21 mouse cellular contexts compared by ENCODE assay signal in the genomic region with DNA sequence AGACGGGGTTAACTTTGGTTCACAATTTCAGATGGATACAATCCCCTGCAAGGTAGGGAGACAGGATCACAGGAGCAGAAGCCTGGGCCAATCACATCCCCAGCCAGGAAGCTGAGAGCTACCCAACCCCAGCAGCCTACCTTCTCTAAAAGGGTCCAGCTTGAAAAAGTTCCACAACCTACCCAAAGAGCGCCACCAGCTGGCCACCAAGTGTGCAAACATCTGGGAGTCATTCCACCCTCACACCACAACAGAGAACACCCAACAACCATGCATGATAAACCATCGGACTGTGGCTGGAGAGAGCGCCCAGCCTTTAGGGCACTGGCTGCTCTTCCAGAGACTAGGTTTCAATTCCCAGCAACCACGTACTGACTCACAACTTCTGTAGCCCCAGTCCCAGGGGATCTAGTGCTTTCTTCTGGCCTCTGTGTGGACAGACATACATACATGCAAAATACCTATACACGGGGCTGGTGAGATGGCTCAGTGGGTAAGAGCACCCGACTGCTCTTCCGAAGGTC. TPM values are rescaled to one million over a fixed set of nuclear protein-coding genes. Genes with fewer than 3 reads are reported as not detected.
DNase-seq lines count a peak whose midpoint lies in the region; ATAC-seq and TF ChIP-seq lines count a peak whose summit lies in the region.
"Had no signal": no experiment of that assay in that cellular context is flagged by ENCODE, and none has a peak within 500 bp of the region (broad histone marks: within the 10 kb centered on the region; RNA-seq: fewer than 3 reads in every experiment).

No protein-coding gene starts in this region.

- no peak overlapping the region for H3K27ac ChIP-seq in hindbrain, postnatal 0 days
- no peak overlapping the region for H3K27ac ChIP-seq in hindbrain, embryonic 11.5 days (ENCODE audit: low read depth, low read length)
- H3K27ac ChIP-seq in testis, adult 2 months (ENCODE audit: control insufficient read depth, insufficient read depth, low read depth, low read length) = no peak overlapping the region
- no peak overlapping the region for H3K27ac ChIP-seq in bone marrow, adult 2 months (ENCODE audit: control insufficient read depth, insufficient read depth, low read depth, low read length, poor library complexity)
- H3K27ac ChIP-seq: forebrain, embryonic 13.5 days; heart, embryonic 13.5 days; limb, embryonic 12.5 days; macrophage; midbrain, embryonic 13.5 days had no signal

- no peak overlapping the region for H3K4me3 ChIP-seq in hindbrain, postnatal 0 days (ENCODE audit: low read length)
- H3K4me3 ChIP-seq in hindbrain, embryonic 11.5 days (ENCODE audit: low read depth, low read length) = no peak overlapping the region
- H3K4me3 ChIP-seq in testis, adult 2 months (ENCODE audit: control insufficient read depth, low read depth, low read length) = no peak overlapping the region
- H3K4me3 ChIP-seq in bone marrow, adult 2 months (replicated peaks; ENCODE audit: control insufficient read depth, low read depth, low read length) = no peak overlapping the region
- H3K4me3 ChIP-seq: forebrain, embryonic 13.5 days; heart, embryonic 13.5 days; limb, embryonic 12.5 days; midbrain, embryonic 13.5 days; myocyte had no signal

- 77% methylated on average over 8 of the region's 8 CpGs for WGBS in hindbrain, postnatal 0 days
- 77% methylated on average over 8 of the region's 8 CpGs for WGBS in hindbrain, embryonic 11.5 days
- 75% methylated on average over 8 of the region's 8 CpGs for WGBS in bone marrow, adult 2 months

- H3K9ac ChIP-seq in hindbrain, postnatal 0 days (replicated peaks; ENCODE audit: low read length) = no peak overlapping the region
- no peak overlapping the region for H3K9ac ChIP-seq in hindbrain, embryonic 11.5 days (ENCODE audit: low read depth, low read length)
- H3K9ac ChIP-seq: forebrain, embryonic 13.5 days; heart, embryonic 13.5 days; limb, embryonic 12.5 days; midbrain, embryonic 13.5 days had no signal

- no peaks in the 10 kb centered on the region for H3K4me1 ChIP-seq in hindbrain, postnatal 0 days (ENCODE audit: insufficient read depth, low read length)
- H3K4me1 ChIP-seq in hindbrain, embryonic 11.5 days (replicated peaks; ENCODE audit: control insufficient read depth, insufficient read depth, low read length) = peaks cover 7% of the 10 kb centered on the region
- H3K4me1 ChIP-seq in testis, adult 2 months (ENCODE audit: control insufficient read depth, insufficient read depth, low read length) = peaks cover 4% of the 10 kb centered on the region
- no peaks in the 10 kb centered on the region; the same call in 1 of the 2 replicates for H3K4me1 ChIP-seq in bone marrow, adult 2 months (ENCODE audit: control insufficient read depth, insufficient read depth, low read length)

- TF ChIP-seq POLR2A in testis, adult 2 months (IDR thresholded peaks at IDR 0.05; ENCODE audit: control insufficient read depth, low read depth, low read length) = no peak
- TF ChIP-seq POLR2A in bone marrow, adult 2 months (IDR thresholded peaks at IDR 0.05; ENCODE audit: borderline replicate concordance, control insufficient read depth, low read depth, low read length) = no peak

- TF ChIP-seq CTCF in hindbrain, postnatal 0 days (IDR thresholded peaks at IDR 0.05; ENCODE audit: low read depth) = 0 out of 2 replicates have a peak, but pooled peaks have one; percentile 5
- TF ChIP-seq CTCF in testis, adult 2 months (IDR thresholded peaks at IDR 0.05; ENCODE audit: control insufficient read depth, insufficient read depth, insufficient replicate concordance, low read depth, low read length) = peak; percentile 16; the same call in 1 of the 2 replicates
- TF ChIP-seq CTCF in bone marrow, adult 2 months (IDR thresholded peaks at IDR 0.05; ENCODE audit: control insufficient read depth, insufficient read depth, low read length) = 0 out of 2 replicates have a peak, but pooled peaks have one; percentile 29

- no peaks in the 10 kb centered on the region for H3K27me3 ChIP-seq in hindbrain, postnatal 0 days (ENCODE audit: insufficient read depth, low read length)
- no peaks in the 10 kb centered on the region for H3K27me3 ChIP-seq in hindbrain, embryonic 11.5 days (ENCODE audit: control insufficient read depth, insufficient read depth, low read length)
- H3K27me3 ChIP-seq in testis, adult 2 months (ENCODE audit: control insufficient read depth, insufficient read depth, low read length) = no peaks in the 10 kb centered on the region
- H3K27me3 ChIP-seq: midbrain, embryonic 13.5 days had no signal

- no peak for ATAC-seq in hindbrain, postnatal 0 days
- no peak for ATAC-seq in hindbrain, embryonic 11.5 days (ENCODE audit: low FRiP score)
- ATAC-seq: forebrain, embryonic 13.5 days; midbrain, embryonic 13.5 days; Patski had no signal

- H3K9me3 ChIP-seq in hindbrain, postnatal 0 days (ENCODE audit: low read length) = no peaks in the 10 kb centered on the region
- no peaks in the 10 kb centered on the region for H3K9me3 ChIP-seq in hindbrain, embryonic 11.5 days (ENCODE audit: control insufficient read depth, low read length)
- H3K9me3 ChIP-seq: forebrain, embryonic 13.5 days; heart, embryonic 13.5 days; limb, embryonic 12.5 days; midbrain, embryonic 13.5 days had no signal

- no peak overlapping the region for H3K4me2 ChIP-seq in hindbrain, postnatal 0 days (ENCODE audit: low read depth, low read length)
- H3K4me2 ChIP-seq in hindbrain, embryonic 11.5 days (replicated peaks; ENCODE audit: low read depth, low read length) = no peak overlapping the region
- H3K4me2 ChIP-seq: forebrain, embryonic 13.5 days; heart, embryonic 13.5 days; limb, embryonic 12.5 days; midbrain, embryonic 13.5 days had no signal

- H3K36me3 ChIP-seq in hindbrain, postnatal 0 days (ENCODE audit: insufficient read depth, low read length) = no peaks in the 10 kb centered on the region
- no peaks in the 10 kb centered on the region for H3K36me3 ChIP-seq in hindbrain, embryonic 11.5 days (ENCODE audit: control insufficient read depth, insufficient read depth, low read length)
- H3K36me3 ChIP-seq in testis, adult 2 months (ENCODE audit: control insufficient read depth, insufficient read depth, low read length) = no peaks in the 10 kb centered on the region
- H3K36me3 ChIP-seq: heart, embryonic 13.5 days; limb, embryonic 12.5 days had no signal

- no peak for DNase-seq in hindbrain, postnatal 0 days (ENCODE audit: low spot score)
- DNase-seq in hindbrain, embryonic 11.5 days (ENCODE audit: low spot score) = no peak
- no peak for DNase-seq in testis, postnatal 10 days (ENCODE audit: low spot score)
- no peak for DNase-seq in frontal cortex, postnatal 25 days (ENCODE audit: low spot score in 2 of 2)
- no peak for DNase-seq in left cerebral cortex, adult 11 months (ENCODE audit: low spot score)
- DNase-seq: cerebellum, postnatal 25 days; heart, adult 11 months; heart, postnatal 36 days; kidney, adult 2 months; kidney, postnatal 36 days; layer of hippocampus, postnatal 36 days; thymus, adult 2 months had no signal

RNA-seq across cellular contexts. Expression of gene Ier2, which starts 41.5 kb away (rescaled TPM):
- total RNA-seq in hindbrain, postnatal 0 days (2014; rRNA removed) = 12.5 and 13.3 TPM in 2 replicates
- 20.9 TPM in 2 replicates for polyA plus RNA-seq in hindbrain, postnatal 0 days (2015; fragmentation: Nextera tagmentation; extraction: Ambion mirVana)
- 60.5 and 61.5 TPM in 2 replicates for polyA plus RNA-seq in hindbrain, embryonic 11.5 days (2014; fragmentation: Nextera tagmentation; extraction: Ambion mirVana)
- 2.1 and 2.3 TPM in 2 replicates for polyA plus RNA-seq in testis, adult 2 months (2012; rRNA removed)
- polyA plus RNA-seq in bone marrow, adult 2 months (2011; ENCODE audit: insufficient read depth, insufficient read length, low replicate concordance, missing spikeins) = 13.2 and 49.9 TPM in 2 replicates
